Mouse (Mus musculus) heart, adult 2 months (tissue): Measurements from ENCODE around the gene H2-DMb1.

Source experiments
- CTCF ChIP-seq: fragments of 200-600 bp; IDR thresholded peaks from 2 replicates; pipeline ENCODE4 v1.8.1; 2022; ENCODE audit warnings: antibody characterized with exemption, mild to moderate bottlenecking, moderate library complexity
- EP300 ChIP-seq: fragments of 200-500 bp; IDR thresholded peaks from 2 replicates; pipeline ENCODE4 v1.6.1; 2011; ENCODE audit warnings: low read depth, low read length, control low read depth; ENCODE audit not compliant: insufficient read depth
- POLR2A ChIP-seq: fragments of 200-500 bp; IDR thresholded peaks from 2 replicates; pipeline ENCODE4 v1.6.1; 2011; ENCODE audit warnings: mild to moderate bottlenecking, low read depth, low read length, control low read depth; ENCODE audit not compliant: insufficient read depth

- TF ChIP-seq EP300 = no peak
- TF ChIP-seq CTCF = peak; percentile 56
- TF ChIP-seq POLR2A = no peak
These were observed 12.3 kb downstream of the H2-DMb1 start for GRCm38 (mm10) chr17:34165033-34165730.
